Mouse (Mus musculus) kidney, adult 2 months (tissue): ENCODE data around the gene Vav3.

Experiments
- CTCF ChIP-seq: fragments of 200-500 bp; conservative IDR thresholded peaks from 2 replicates; pipeline ENCODE4 v1.5.1; 2011; ENCODE audit warnings: low read depth, mild to moderate bottlenecking, control low read depth, low read length, moderate library complexity, mixed read lengths; ENCODE audit not compliant: insufficient read depth, insufficient read length
- POLR2A ChIP-seq: fragments of 200-500 bp; IDR thresholded peaks from one replicate; pipeline ENCODE4 v1.6.1; 2011; ENCODE audit warnings: low read depth, low read length, control low read depth

- no peak for TF ChIP-seq POLR2A
- TF ChIP-seq CTCF, result no peak
Measured at GRCm38 (mm10) chr3:109378278-109378677, 37.8 kb downstream of the Vav3 start.
